Mouse (Mus musculus) yolk sac, embryonic 10.5 days (tissue): ENCODE measurements at regions not wholly inside any gene's neighbourhood (a gene's known extent, or its start where the extent isn't known, plus 50 kb on each side); places are given as distances from the start of the nearest gene placed in this dataset.
A peak's percentile ranks its signal among the peaks of the same experiment; 100 is the strongest.

Experiments
- DNase-seq: peaks from one replicate; pipeline ENCODE4 v3.0.0-alpha.2; 2017; ENCODE audit warnings: low spot score

GRCm38 (mm10) chr13:94619511-94619910, 169.2 kb upstream of the Tbca start:
- no peak for DNase-seq

GRCm38 (mm10) chr13:94630055-94630454, 158.7 kb upstream of the Tbca start:
- DNase-seq: no peak

- DNase-seq: no peak
Observed at GRCm38 (mm10) chr13:94630685-94631084, 158.0 kb upstream of the Tbca start.

- DNase-seq: no peak
Observed at GRCm38 (mm10) chr13:94632730-94633129, 156.0 kb upstream of the Tbca start.

- DNase-seq: no peak
Observed at GRCm38 (mm10) chr13:94640336-94640735, 148.4 kb upstream of the Tbca start.

- DNase-seq: peak; percentile 20
Observed at GRCm38 (mm10) chr13:94645241-94646206, 143.2 kb upstream of the Tbca start.

GRCm38 (mm10) chr13:94646326-94646725, 142.4 kb upstream of the Tbca start:
- DNase-seq: no peak

- DNase-seq: no peak
Observed at GRCm38 (mm10) chr13:94646781-94647555, 141.7 kb upstream of the Tbca start.

- DNase-seq: no peak
Observed at GRCm38 (mm10) chr13:94647566-94647965, 141.1 kb upstream of the Tbca start.

GRCm38 (mm10) chr13:94650951-94651350, 137.8 kb upstream of the Tbca start:
- no peak for DNase-seq

GRCm38 (mm10) chr13:94667604-94668003, 121.1 kb upstream of the Tbca start:
- DNase-seq: no peak

- no peak for DNase-seq
Observed at GRCm38 (mm10) chr13:94668276-94668675, 120.4 kb upstream of the Tbca start.

- DNase-seq: no peak
Observed at GRCm38 (mm10) chr13:94669106-94669683, 119.5 kb upstream of the Tbca start.

- no peak for DNase-seq
Observed at GRCm38 (mm10) chr13:94670266-94670665, 118.4 kb upstream of the Tbca start.

GRCm38 (mm10) chr13:94670961-94671360, 117.7 kb upstream of the Tbca start:
- no peak for DNase-seq

GRCm38 (mm10) chr13:94680492-94681168, 108.1 kb upstream of the Tbca start:
- DNase-seq: no peak

GRCm38 (mm10) chr13:94681606-94682005, 107.1 kb upstream of the Tbca start:
- no peak for DNase-seq

GRCm38 (mm10) chr13:94685191-94685590, 103.5 kb upstream of the Tbca start:
- DNase-seq: no peak

- DNase-seq: no peak
Observed at GRCm38 (mm10) chr13:94687295-94687694, 101.4 kb upstream of the Tbca start.

GRCm38 (mm10) chr13:94706641-94707053, 82.1 kb upstream of the Tbca start:
- no peak for DNase-seq

- DNase-seq: peak; percentile 8
Observed at GRCm38 (mm10) chr13:94707371-94708280, 81.1 kb upstream of the Tbca start.
